Mouse (Mus musculus) left cerebral cortex, postnatal 14 days (tissue): ENCODE data around the gene Syce2. TPM values are rescaled to one million over a fixed set of nuclear protein-coding genes. Genes with fewer than 3 reads are reported as not detected.
A peak's percentile ranks its signal among the peaks of the same experiment; 100 is the strongest.

Experiments used
- DNase-seq, 2 experiments: peaks; one replicate each; pipeline ENCODE4 v3.0.0; 2021 to 2022; ENCODE audit warnings: low spot score in 2 of 2, mixed read lengths in 1 of 2
- intact Hi-C: fragments of 180-260 bp; cut with DNase I; formaldehyde crosslinking; loops from one replicate; pipeline ENCODE4 v1.15.1; 2025
- total RNA-seq, 2 experiments: library from RNA; stranded (reverse); gene quantifications; 2 replicates each; pipeline ENCODE4 v1.2.3; 2021

Syce2 gene
- total RNA-seq, 2 experiments from 2014 or later = 11.5 to 13.4 TPM

GRCm38 (mm10) chr8:84912895-84913501 is 41.1 kb downstream of the Syce2 start:
- intact Hi-C loops = no loop called here
- peak; percentile 46 to 70 for DNase-seq

GRCm38 (mm10) chr8:84913502-84913900 is 41.6 kb downstream of the Syce2 start:
- no peak for DNase-seq
- intact Hi-C loops = no loop called here

DNA sequence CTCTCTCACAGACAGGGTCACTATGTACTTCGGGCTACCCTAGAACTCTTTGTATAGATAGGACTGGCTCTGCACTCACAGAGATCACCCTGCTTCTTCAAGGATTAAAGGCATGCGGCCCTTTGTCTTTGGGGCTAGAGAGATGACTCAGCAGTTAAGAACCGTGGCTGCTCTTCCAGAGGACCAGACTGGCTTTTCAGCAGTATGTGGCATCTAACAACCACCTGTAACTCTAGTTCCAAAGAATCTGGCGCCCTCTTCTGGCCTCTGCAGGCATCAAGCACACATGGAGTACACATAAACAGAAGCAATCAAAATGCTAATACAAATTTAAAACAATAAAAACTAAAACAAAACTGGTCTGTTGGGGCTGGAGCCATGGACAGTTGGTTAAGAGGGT is 42.0 kb downstream of the Syce2 start:
- DNase-seq = peak in 1 of 2 experiments; percentile 80
- intact Hi-C loops = no loop called here

- intact Hi-C loops = no loop called here
- DNase-seq = no peak
Observed at GRCm38 (mm10) chr8:84915269-84915668, 43.4 kb downstream of the Syce2 start.

- no peak for DNase-seq
- intact Hi-C loops = no loop called here
Observed at GRCm38 (mm10) chr8:84917781-84918180, 45.9 kb downstream of the Syce2 start.

DNA sequence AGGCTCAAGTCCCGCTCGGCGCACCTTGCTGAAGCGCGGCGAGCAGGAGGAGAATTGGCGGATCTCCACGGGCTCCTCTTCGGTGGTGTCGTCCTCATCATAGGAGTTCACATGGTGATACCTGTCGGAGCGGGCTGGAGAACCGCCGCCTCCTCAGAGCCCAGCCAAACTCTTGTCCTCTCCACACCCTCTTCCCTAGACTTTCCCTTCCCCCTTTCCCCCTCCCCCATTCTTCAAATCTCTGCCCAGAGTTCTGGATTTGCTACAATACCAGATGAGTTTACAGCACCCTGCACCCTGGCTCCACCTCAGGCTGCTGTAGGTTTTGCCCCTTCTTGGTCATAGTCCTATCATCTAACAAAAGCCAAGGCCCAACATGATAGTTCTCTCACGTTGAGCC is 46.7 kb downstream of the Syce2 start:
- no peak for DNase-seq
- intact Hi-C loops = no loop called here

DNA sequence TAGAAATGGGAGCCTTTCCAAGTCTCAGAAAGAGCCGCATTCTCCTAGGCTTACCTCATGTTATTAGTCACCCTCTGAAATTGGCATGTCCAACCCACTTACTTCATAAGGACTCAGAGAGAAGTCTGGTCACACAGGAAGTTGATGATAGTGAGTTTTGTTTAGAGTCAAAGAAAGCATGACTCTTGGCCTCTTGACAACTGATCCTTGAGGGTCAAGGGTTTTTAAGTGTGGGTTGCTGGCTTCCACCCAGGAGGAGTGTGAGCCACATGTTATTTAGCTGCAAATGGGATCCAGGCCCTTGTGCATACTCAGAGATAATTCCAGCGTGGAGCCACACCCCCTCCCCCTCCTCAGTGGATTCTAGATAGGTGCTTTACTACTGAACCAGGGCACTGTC is 49.7 kb downstream of the Syce2 start:
- no peak for DNase-seq
- intact Hi-C loops = no loop called here

- no peak for DNase-seq
- intact Hi-C loops = no loop called here
Observed at GRCm38 (mm10) chr8:84925557-84925956, 53.6 kb downstream of the Syce2 start.

- no peak for DNase-seq
- intact Hi-C loops = no loop called here
Observed at GRCm38 (mm10) chr8:84927513-84927912, 55.6 kb downstream of the Syce2 start.

DNA sequence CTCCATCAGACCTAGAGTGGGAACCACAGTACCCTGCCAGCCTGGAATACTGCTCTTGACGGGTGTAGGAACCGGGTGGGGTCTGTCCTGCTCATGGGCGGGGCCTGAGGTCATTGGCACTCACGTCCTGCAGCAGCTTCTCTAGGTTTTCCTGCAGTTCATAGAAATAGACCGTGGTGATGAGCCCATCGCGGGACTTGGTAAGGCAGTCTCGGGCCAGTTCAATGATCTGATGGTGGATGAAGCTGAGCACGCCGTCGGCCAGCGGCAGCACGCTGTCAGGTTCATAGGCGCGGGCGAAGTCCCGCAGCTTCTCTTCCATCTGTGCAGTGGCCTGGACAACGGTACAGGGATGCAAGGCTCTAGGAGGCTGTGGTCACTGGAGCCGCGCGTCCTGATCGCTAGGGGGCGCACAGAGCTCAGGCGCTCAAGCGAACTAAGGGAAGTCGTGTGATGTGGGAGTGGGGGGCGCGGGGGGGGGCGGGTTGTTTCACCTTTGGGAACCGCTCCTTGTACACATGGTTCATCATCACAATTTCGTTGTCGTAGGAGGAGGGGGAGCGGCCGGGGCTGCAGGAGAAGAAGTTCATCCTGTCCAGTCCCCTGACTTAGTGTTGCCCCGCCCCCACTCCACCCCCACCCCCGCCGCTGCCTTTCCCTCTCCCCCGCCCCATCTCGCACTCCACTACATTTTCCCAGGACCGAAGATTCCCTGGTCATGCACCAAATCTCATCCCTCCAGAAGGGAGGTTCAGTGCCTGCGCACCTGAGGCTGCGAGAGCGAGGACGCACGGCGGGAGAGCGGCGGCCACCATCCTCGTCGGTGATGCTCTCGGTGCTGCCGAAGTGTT is 56.8 kb downstream of the Syce2 start:
- DNase-seq = peak; percentile 70 to 77
- intact Hi-C loops = no loop called here

- no peak for DNase-seq
- intact Hi-C loops = no loop called here
Observed at GRCm38 (mm10) chr8:84930582-84930981, 58.7 kb downstream of the Syce2 start.

DNA sequence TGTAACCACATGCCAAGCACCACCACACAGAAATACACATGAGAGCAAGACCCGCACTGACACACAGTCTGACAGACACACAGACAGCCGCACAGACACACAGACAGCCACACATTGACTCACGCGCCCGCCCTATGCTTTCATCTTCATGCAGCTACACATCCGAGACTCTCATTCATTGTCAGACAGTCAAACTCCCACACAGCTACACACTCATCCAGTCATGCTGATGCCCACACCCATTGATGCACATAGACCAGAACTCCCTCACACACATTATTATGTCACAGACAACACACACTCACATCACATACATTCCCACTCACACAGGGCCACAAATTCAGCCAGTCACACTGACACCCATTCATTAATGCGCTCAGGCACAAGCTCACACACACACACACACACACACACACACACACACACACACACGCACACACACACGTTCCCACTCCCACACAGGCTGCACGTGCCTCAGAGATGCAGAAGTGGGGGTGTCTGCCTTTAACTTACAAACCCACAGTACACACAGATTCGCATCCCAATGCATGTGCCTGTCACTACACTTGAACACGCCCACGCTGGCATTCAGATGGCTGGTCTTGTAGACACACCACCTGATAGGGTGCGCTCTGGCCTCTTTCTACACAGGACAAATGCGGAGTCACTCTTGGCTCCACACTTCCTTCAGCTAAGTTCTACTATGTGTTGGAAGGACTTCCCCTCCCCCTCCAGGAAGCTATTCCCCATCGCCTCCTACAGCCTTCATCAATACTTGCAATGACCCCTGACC is 62.1 kb downstream of the Syce2 start:
- intact Hi-C loops = no loop called here
- peak; percentile 42 to 77 for DNase-seq

DNA sequence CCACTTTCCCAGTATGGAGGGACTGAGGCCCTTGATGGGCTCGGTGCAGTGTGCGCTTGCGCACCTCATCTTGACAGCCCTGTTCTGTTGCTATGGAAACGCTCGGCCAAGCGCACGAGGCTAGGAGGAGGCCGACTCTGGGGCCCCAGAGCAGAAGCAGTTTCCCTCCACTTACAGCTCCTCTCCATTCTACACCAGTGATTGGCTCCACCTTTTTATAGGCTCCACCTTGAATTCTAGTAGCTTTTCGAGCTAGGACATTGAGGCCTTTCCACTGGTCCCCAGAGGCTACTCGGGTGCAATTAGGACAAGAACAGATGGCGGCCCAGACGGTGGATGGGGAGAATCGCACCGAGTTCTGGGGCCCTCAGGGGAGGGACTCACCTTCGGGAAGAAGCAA is 62.9 kb downstream of the Syce2 start:
- peak; percentile 55 to 60 for DNase-seq
- intact Hi-C loops = no loop called here

DNA sequence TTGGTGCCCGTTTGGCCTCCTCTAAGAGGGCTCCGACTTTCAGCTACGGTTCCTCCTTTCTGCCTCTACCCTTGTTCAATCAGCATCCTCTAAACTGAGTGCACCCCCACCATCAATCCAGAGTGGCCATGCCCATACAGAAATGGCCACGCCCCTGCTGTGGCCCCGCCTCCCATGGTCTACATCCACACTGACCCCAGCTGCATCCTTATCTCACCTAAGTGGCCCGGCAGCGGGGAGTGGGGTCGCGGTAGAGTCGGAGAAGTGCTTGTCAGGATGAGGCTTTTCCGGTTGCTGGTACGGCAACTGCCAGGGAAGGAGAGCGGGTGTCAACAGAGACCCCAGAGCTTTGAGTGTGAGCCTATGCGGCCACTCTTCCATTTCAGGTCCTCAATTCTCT is 63.6 kb downstream of the Syce2 start:
- DNase-seq = no peak
- intact Hi-C loops = no loop called here

- intact Hi-C loops = no loop called here
- no peak for DNase-seq
Observed at GRCm38 (mm10) chr8:84936041-84936961, 64.4 kb downstream of the Syce2 start.

- intact Hi-C loops = no loop called here
- peak; percentile 62 to 81 for DNase-seq
Observed at GRCm38 (mm10) chr8:84936962-84937546, 65.1 kb downstream of the Syce2 start, which contains the start of gene Mast1. Mast1 (minus strand) TSS chr8:84937359.
